Mouse (Mus musculus) spleen, adult 2 months (tissue): ENCODE data around the gene Grem2.

Experiments
- CTCF ChIP-seq: fragments of 200-500 bp; IDR thresholded peaks from 2 replicates; pipeline ENCODE4 v1.5.1; 2011; ENCODE audit warnings: mild to moderate bottlenecking, inconsistent platforms; ENCODE audit not compliant: insufficient read depth, insufficient read length, insufficient replicate concordance; ENCODE audit errors: extremely low read depth
- POLR2A ChIP-seq: fragments of 200-500 bp; IDR thresholded peaks from 2 replicates; pipeline ENCODE4 v1.6.1; 2011; ENCODE audit warnings: low read depth, low read length, inconsistent platforms

DNA sequence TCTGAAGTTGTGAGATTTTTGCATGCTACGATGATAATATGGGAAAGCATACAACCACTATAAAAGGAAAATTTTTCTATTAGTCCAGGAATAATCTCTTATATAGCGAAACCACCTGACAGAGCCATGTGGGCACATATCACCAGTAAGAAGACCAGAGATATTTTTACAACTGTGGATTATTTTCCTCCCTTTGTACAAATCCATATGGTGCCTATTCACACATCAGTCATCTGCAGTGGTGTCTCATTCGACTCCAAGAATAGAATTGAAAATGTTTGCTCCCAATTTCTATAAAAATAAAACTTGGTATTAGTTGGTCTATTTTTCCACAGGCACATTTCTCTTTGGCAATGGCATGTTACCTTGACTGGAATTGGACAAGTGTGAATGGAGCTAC lies 11.8 kb downstream of the Grem2 start:
- no peak for TF ChIP-seq CTCF
- TF ChIP-seq POLR2A: no peak
